Mouse (Mus musculus): ENCODE measurements around the gene Klf9.

Gene Klf9

GRCm38 (mm10) chr19:23140689-23141317 lies at the start of gene Klf9:
TSS of gene Klf9 (plus strand) at chr19:23141226.
- peak; percentile 91 to 93 for DNase-seq

- DNase-seq: no peak
Observed at GRCm38 (mm10) chr19:23091586-23091985, 49.4 kb upstream of the Klf9 start.

- DNase-seq: no peak
Observed at GRCm38 (mm10) chr19:23093548-23093947, 47.5 kb upstream of the Klf9 start.

- DNase-seq: no peak
Observed at GRCm38 (mm10) chr19:23094906-23095305, 46.1 kb upstream of the Klf9 start.

- DNase-seq: no peak
Observed at GRCm38 (mm10) chr19:23106859-23107258, 34.2 kb upstream of the Klf9 start.

GRCm38 (mm10) chr19:23107335-23107734 lies 33.7 kb upstream of the Klf9 start:
- DNase-seq: no peak

GRCm38 (mm10) chr19:23121875-23122274 lies 19.2 kb upstream of the Klf9 start:
- no peak for DNase-seq

GRCm38 (mm10) chr19:23124023-23124550 lies 16.9 kb upstream of the Klf9 start:
- DNase-seq: no peak

GRCm38 (mm10) chr19:23125227-23126150 lies 15.5 kb upstream of the Klf9 start:
- DNase-seq: no peak

GRCm38 (mm10) chr19:23129908-23130307 lies 11.1 kb upstream of the Klf9 start:
- no peak for DNase-seq

GRCm38 (mm10) chr19:23132106-23132635 lies 8.9 kb upstream of the Klf9 start:
- DNase-seq: peak; percentile 9 to 29

- DNase-seq: peak; percentile 9 to 28
Observed at GRCm38 (mm10) chr19:23132720-23133426, 8.2 kb upstream of the Klf9 start.

GRCm38 (mm10) chr19:23133427-23134094 lies 7.5 kb upstream of the Klf9 start:
- peak in 1 of 2 experiments; percentile 87 for DNase-seq

- DNase-seq: peak in 1 of 2 experiments; percentile 86
Observed at GRCm38 (mm10) chr19:23134095-23134440, 7.0 kb upstream of the Klf9 start.

GRCm38 (mm10) chr19:23134441-23135301 lies 6.4 kb upstream of the Klf9 start:
- peak; percentile 88 to 91 for DNase-seq

- DNase-seq: peak; percentile 86
Observed at GRCm38 (mm10) chr19:23135349-23136201, 5.5 kb upstream of the Klf9 start.

- peak; percentile 97 to 99 for DNase-seq
Observed at GRCm38 (mm10) chr19:23136202-23136850, 4.7 kb upstream of the Klf9 start.

- no peak for DNase-seq
Observed at GRCm38 (mm10) chr19:23137295-23137694, 3.7 kb upstream of the Klf9 start.

GRCm38 (mm10) chr19:23139756-23140470 lies 1.1 kb upstream of the Klf9 start:
- DNase-seq: peak in 1 of 2 experiments; percentile 23
